Mouse (Mus musculus) brain, embryonic 14.5 days (tissue): ENCODE results near the gene Elmo2.

Experiments
- CTCF ChIP-seq: fragments of 200-500 bp; IDR thresholded peaks from 2 replicates; pipeline ENCODE4 v1.5.1; 2012; ENCODE audit warnings: inconsistent platforms, mild to moderate bottlenecking, moderate library complexity, borderline replicate concordance; ENCODE audit not compliant: insufficient read depth, insufficient read length; ENCODE audit errors: extremely low read depth
- POLR2A ChIP-seq: fragments of 200-500 bp; IDR thresholded peaks from 2 replicates; pipeline ENCODE4 v1.6.1; 2012; ENCODE audit warnings: mild to moderate bottlenecking, inconsistent platforms, borderline replicate concordance; ENCODE audit not compliant: poor library complexity, insufficient read depth, insufficient read length, severe bottlenecking; ENCODE audit errors: extremely low read depth

DNA sequence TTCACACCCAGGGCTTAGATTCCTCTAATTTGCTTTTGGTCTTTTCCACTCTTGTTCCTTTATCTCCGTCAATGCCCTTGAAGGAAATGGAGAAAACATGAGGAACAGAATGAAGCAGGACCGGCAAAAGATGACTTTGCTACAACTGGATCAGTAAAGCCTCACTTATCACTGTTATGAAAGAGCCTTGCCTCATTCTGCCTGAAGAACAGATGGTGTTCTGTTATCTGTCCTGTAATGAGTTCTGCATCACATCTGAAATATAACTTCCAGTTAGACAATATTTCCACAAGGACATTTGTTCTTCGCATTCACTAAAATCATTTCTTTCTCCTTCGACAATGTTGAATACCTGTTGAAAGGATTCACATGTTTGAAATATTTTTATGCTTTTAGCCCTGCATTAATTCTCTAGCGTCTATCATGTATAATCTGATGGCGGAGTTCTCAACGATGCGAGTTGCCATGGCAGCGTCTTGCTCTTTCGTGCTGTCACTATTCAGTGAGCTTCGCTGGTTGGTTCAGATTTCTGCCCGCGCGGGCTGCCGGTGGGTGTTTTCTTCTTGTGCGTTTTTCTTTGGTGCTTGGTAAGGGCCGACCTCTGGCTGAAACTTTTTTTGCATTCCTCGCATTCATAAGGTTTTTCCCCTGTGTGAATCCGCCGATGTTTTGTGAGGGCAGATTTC lies 25.7 kb upstream of the Elmo2 start:
- TF ChIP-seq CTCF (no peak), POLR2A (no peak)
